In genomic region chr17:78615096-78615495, GRCm38 (mm10) we compare ENCODE assay signal across 22 mouse cellular contexts.
"Had no signal": no experiment of that assay in that cellular context is flagged by ENCODE, and none has a peak within 500 bp of the region (broad histone marks: within the 10 kb centered on the region; RNA-seq: fewer than 3 reads in every experiment).

No protein-coding gene starts in this region.

- H3K4me2 ChIP-seq: heart, embryonic 12.5 days; hindbrain, embryonic 13.5 days; hindbrain, embryonic 15.5 days; kidney, embryonic 15.5 days; limb, embryonic 13.5 days; limb, embryonic 15.5 days; liver, embryonic 12.5 days had no signal

- H3K36me3 ChIP-seq: heart, embryonic 12.5 days; hindbrain, embryonic 13.5 days; hindbrain, embryonic 15.5 days; kidney, embryonic 15.5 days; limb, embryonic 13.5 days; limb, embryonic 15.5 days; liver, embryonic 12.5 days had no signal

- H3K9ac ChIP-seq: forebrain, postnatal 0 days; heart, embryonic 12.5 days; hindbrain, embryonic 13.5 days; hindbrain, embryonic 15.5 days; kidney, embryonic 15.5 days; limb, embryonic 13.5 days; limb, embryonic 15.5 days; liver, embryonic 12.5 days had no signal

- H3K4me3 ChIP-seq: heart, adult 2 months; heart, embryonic 12.5 days; hindbrain, embryonic 13.5 days; hindbrain, embryonic 15.5 days; kidney, embryonic 15.5 days; limb, embryonic 13.5 days; limb, embryonic 15.5 days; liver, embryonic 12.5 days had no signal

- H3K27ac ChIP-seq: heart, adult 2 months; hindbrain, embryonic 13.5 days; hindbrain, embryonic 15.5 days; hindbrain, postnatal 0 days; kidney, embryonic 15.5 days; kidney, postnatal 0 days; limb, embryonic 13.5 days; limb, embryonic 15.5 days; liver, embryonic 12.5 days had no signal

- H3K9me3 ChIP-seq: heart, embryonic 12.5 days; hindbrain, embryonic 13.5 days; hindbrain, embryonic 15.5 days; kidney, embryonic 15.5 days; limb, embryonic 13.5 days; limb, embryonic 15.5 days; liver, embryonic 12.5 days had no signal

- ATAC-seq: forebrain, postnatal 0 days; hindbrain, postnatal 0 days; liver, embryonic 12.5 days had no signal

- DNase-seq: forebrain, postnatal 0 days; gastrocnemius, postnatal 14 days; gastrocnemius, postnatal 36 days; heart, adult 2 months; heart, postnatal 10 days; kidney, adult 11 months; kidney, adult 2 months; kidney, adult 9 months; kidney, postnatal 14 days; kidney, postnatal 36 days; layer of hippocampus, adult 9-11 months; layer of hippocampus, postnatal 36 days; left cerebral cortex, postnatal 4 days had no signal

- H3K27me3 ChIP-seq: heart, embryonic 12.5 days; hindbrain, embryonic 13.5 days; hindbrain, embryonic 15.5 days; kidney, embryonic 15.5 days; limb, embryonic 13.5 days; limb, embryonic 15.5 days; liver, embryonic 12.5 days had no signal

- H3K4me1 ChIP-seq: heart, embryonic 12.5 days; hindbrain, embryonic 13.5 days; hindbrain, embryonic 15.5 days; limb, embryonic 13.5 days; limb, embryonic 15.5 days; liver, embryonic 12.5 days had no signal
